Mouse (Mus musculus): ENCODE measurements around the gene Pomc.
"Not testable (repeated sequence)": the region's sequence is repeated elsewhere in the genome, so short reads cannot be mapped to it uniquely, and the experiment has no call there.

Pomc gene

GRCm38 (mm10) chr12:3954651-3955050, at the start of gene Pomc:
Gene Pomc (plus strand): TSS chr12:3954951.
- DNase-seq (ENCODE audit: low spot score) = no peak

GRCm38 (mm10) chr12:3905436-3905835, 49.3 kb upstream of the Pomc start:
- no peak for DNase-seq (ENCODE audit: low spot score)

GRCm38 (mm10) chr12:3906308-3906707, 48.4 kb upstream of the Pomc start:
- no peak for DNase-seq (ENCODE audit: low spot score)

- no peak for DNase-seq (ENCODE audit: low spot score)
These were observed 47.7 kb upstream of the Pomc start for GRCm38 (mm10) chr12:3907008-3907407.

- DNase-seq (ENCODE audit: low spot score) = no peak
These were observed 47.3 kb upstream of the Pomc start for GRCm38 (mm10) chr12:3907418-3907817.

- DNase-seq (ENCODE audit: low spot score) = no peak
These were observed 44.2 kb upstream of the Pomc start for GRCm38 (mm10) chr12:3910466-3911093.

- no peak for DNase-seq (ENCODE audit: low spot score)
These were observed 42.9 kb upstream of the Pomc start for GRCm38 (mm10) chr12:3911831-3912348.

GRCm38 (mm10) chr12:3915852-3916251, 38.9 kb upstream of the Pomc start:
- no peak for DNase-seq (ENCODE audit: low spot score)

GRCm38 (mm10) chr12:3917668-3918341, 36.9 kb upstream of the Pomc start:
- no peak for DNase-seq (ENCODE audit: low spot score)

GRCm38 (mm10) chr12:3918577-3918976, 36.2 kb upstream of the Pomc start:
- no peak for DNase-seq (ENCODE audit: low spot score)

GRCm38 (mm10) chr12:3919423-3919822, 35.3 kb upstream of the Pomc start:
- DNase-seq (ENCODE audit: low spot score) = no peak

- no peak for DNase-seq (ENCODE audit: low spot score)
These were observed 28.6 kb upstream of the Pomc start for GRCm38 (mm10) chr12:3926127-3926526.

- DNase-seq (ENCODE audit: low spot score) = no peak
These were observed 25.9 kb upstream of the Pomc start for GRCm38 (mm10) chr12:3928841-3929240.

GRCm38 (mm10) chr12:3930090-3930865, 24.5 kb upstream of the Pomc start:
- DNase-seq (ENCODE audit: low spot score) = not testable (repeated sequence)

GRCm38 (mm10) chr12:3942026-3942425, 12.7 kb upstream of the Pomc start:
- DNase-seq (ENCODE audit: low spot score) = no peak

GRCm38 (mm10) chr12:3944454-3945073, 10.2 kb upstream of the Pomc start:
- no peak for DNase-seq (ENCODE audit: low spot score)

GRCm38 (mm10) chr12:3947503-3947902, 7.2 kb upstream of the Pomc start:
- no peak for DNase-seq (ENCODE audit: low spot score)

- DNase-seq (ENCODE audit: low spot score) = no peak
These were observed 620 bp downstream of the Pomc start for GRCm38 (mm10) chr12:3955371-3955770.

GRCm38 (mm10) chr12:3956351-3956750, 1.6 kb downstream of the Pomc start:
- no peak for DNase-seq (ENCODE audit: low spot score)

GRCm38 (mm10) chr12:3959791-3960543, 5.2 kb downstream of the Pomc start:
- no peak for DNase-seq (ENCODE audit: low spot score)

- no peak for DNase-seq (ENCODE audit: low spot score)
These were observed 5.8 kb downstream of the Pomc start for GRCm38 (mm10) chr12:3960553-3960952.

- no peak for DNase-seq (ENCODE audit: low spot score)
These were observed 12.4 kb downstream of the Pomc start for GRCm38 (mm10) chr12:3967196-3967595.

Data from urinary bladder, postnatal 10 days (tissue).